Comparison of ENCODE assay signal across 9 mouse cellular contexts in the genomic region with DNA sequence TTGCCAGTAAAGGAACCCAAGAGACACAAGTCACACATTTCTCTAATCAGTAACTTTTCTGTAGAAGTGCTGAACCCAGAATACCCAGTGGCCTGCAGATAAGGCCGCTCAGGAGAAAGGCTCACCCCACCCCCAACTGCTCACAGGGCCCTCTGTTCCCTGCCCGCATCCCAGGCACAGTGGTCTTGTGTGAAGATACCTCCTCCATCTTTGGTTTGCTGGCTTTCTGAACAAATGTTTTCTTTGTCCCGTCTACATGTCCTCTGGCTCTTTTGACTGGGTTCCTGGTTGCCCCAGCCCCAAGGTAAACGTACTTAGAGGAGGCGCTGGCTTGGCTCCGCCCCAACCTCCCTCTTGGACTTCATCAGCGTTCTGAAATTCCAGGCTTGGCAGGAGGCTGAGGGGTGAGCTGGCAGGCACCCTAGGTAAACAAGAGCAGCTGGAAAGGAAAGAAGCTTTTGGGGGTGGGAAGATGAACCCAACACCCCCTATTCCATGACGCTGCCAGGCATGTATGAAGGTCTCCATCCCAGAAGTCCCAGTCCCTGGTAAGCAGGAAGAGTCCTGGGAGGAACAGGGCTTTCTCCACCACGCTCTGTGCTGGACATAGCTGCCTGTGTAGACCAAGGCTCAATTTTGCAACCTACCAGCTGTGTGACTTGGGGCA. TPM values are rescaled to one million over a fixed set of nuclear protein-coding genes. Genes with fewer than 3 reads are reported as not detected.
DNase-seq lines count a peak whose midpoint lies in the region; ATAC-seq and TF ChIP-seq lines count a peak whose summit lies in the region.
"Had no signal": no experiment of that assay in that cellular context is flagged by ENCODE, and none has a peak within 500 bp of the region (broad histone marks: within the 10 kb centered on the region; RNA-seq: fewer than 3 reads in every experiment).

No protein-coding gene starts in this region.

- peak overlapping the region; percentile 36 for H3K4me2 ChIP-seq in heart, embryonic 15.5 days
- H3K4me2 ChIP-seq in limb, embryonic 15.5 days: 0 out of 2 replicates have a peak overlapping the region, but pooled peaks have one; percentile 12
- H3K4me2 ChIP-seq: neural tube, embryonic 12.5 days had no signal

- peak overlapping the region; percentile 27 for H3K9ac ChIP-seq in heart, embryonic 15.5 days
- H3K9ac ChIP-seq in limb, embryonic 15.5 days: no peak overlapping the region
- H3K9ac ChIP-seq: neural tube, embryonic 12.5 days had no signal

- CTCF ChIA-PET in Patski (lab: Charles Lee): interaction anchor here (1.3 to 1.4 kb wide), 2 partner anchors 22 to 26 kb away, joined by 3 to 6 read pairs; no protein-coding TSS in a partner anchor

- 11% methylated on average over 9 of the region's 9 CpGs for WGBS in heart, embryonic 15.5 days
- 34% methylated on average over 9 of the region's 9 CpGs for WGBS in limb, embryonic 15.5 days

- H3K27ac ChIP-seq in heart, embryonic 15.5 days: peak overlapping the region; percentile 71
- peak overlapping the region; percentile 75 for H3K27ac ChIP-seq in limb, embryonic 15.5 days
- H3K27ac ChIP-seq in layer of hippocampus, adult 2 months: no peak overlapping the region
- H3K27ac ChIP-seq: neural tube, embryonic 12.5 days had no signal

- no peak overlapping the region; the same call in 1 of the 2 replicates for H3K4me3 ChIP-seq in heart, embryonic 15.5 days
- H3K4me3 ChIP-seq in limb, embryonic 15.5 days: no peak overlapping the region
- no peak overlapping the region for H3K4me3 ChIP-seq in layer of hippocampus, adult 2 months
- H3K4me3 ChIP-seq: neural tube, embryonic 12.5 days had no signal

- no peaks in the 10 kb centered on the region for H3K27me3 ChIP-seq in Patski
- H3K27me3 ChIP-seq in heart, embryonic 15.5 days: no peaks in the 10 kb centered on the region
- H3K27me3 ChIP-seq in limb, embryonic 15.5 days: no peaks in the 10 kb centered on the region
- H3K27me3 ChIP-seq: neural tube, embryonic 12.5 days had no signal

- peak; percentile 85 for ATAC-seq in Patski
- peak; percentile 62 for ATAC-seq in heart, embryonic 15.5 days (replicated peaks; ENCODE audit: insufficient number of reproducible peaks, insufficient read depth, low FRiP score, low read depth)
- peak; percentile 54 for ATAC-seq in limb, embryonic 15.5 days (ENCODE audit: insufficient number of reproducible peaks, low FRiP score, low TSS enrichment, low read depth)

- in situ Hi-C loops in Patski (cut with MboI; ENCODE audit: low pct_unique_long_range_greater_than_20kb): loop anchor here (5.0 kb wide), 1 partner anchor 79 kb away; no protein-coding TSS in a partner anchor

- no peak for TF ChIP-seq CTCF in Patski (IDR thresholded peaks at IDR 0.05)
- no peak for TF ChIP-seq CTCF in layer of hippocampus, adult 2 months (conservative IDR thresholded peaks at IDR 0.05)

- peaks cover 22% of the 10 kb centered on the region for H3K36me3 ChIP-seq in heart, embryonic 15.5 days
- H3K36me3 ChIP-seq in limb, embryonic 15.5 days: no peaks in the 10 kb centered on the region
- H3K36me3 ChIP-seq: neural tube, embryonic 12.5 days had no signal

- POLR2A ChIA-PET in Patski (lab: Charles Lee): interaction anchor here (2.1 kb wide), 1 partner anchor 29 kb away, joined by 5 read pairs; no protein-coding TSS in a partner anchor

- peaks cover 51% of the 10 kb centered on the region for H3K4me1 ChIP-seq in heart, embryonic 15.5 days (replicated peaks)
- peaks cover 44% of the 10 kb centered on the region for H3K4me1 ChIP-seq in limb, embryonic 15.5 days
- H3K4me1 ChIP-seq: neural tube, embryonic 12.5 days had no signal

- no peaks in the 10 kb centered on the region for H3K9me3 ChIP-seq in heart, embryonic 15.5 days (replicated peaks)
- H3K9me3 ChIP-seq in limb, embryonic 15.5 days: no peaks in the 10 kb centered on the region
- H3K9me3 ChIP-seq: neural tube, embryonic 12.5 days had no signal

- DNase-seq in Patski (ENCODE audit: low read depth, low spot score): peak; percentile 90
- DNase-seq in c-Kit-positive CD71-positive TER-119-positive erythroid progenitor cells, embryonic 14.5 days (ENCODE audit: low spot score): peak; percentile 66
- peak; percentile 67 for DNase-seq in skeletal muscle tissue, adult 2 months (ENCODE audit: low read depth, low spot score)
- DNase-seq in cerebellum, adult 8-10 months: no peak
- DNase-seq in thymus, adult 18-20 months: no peak
- no peak for DNase-seq in layer of hippocampus, adult 2 months (ENCODE audit: low spot score in 2 of 2)

RNA-seq across cellular contexts. Expression of gene Tgm2, which starts 32.5 kb away (rescaled TPM):
- polyA plus RNA-seq in Patski (2021): 113 TPM
- polyA plus RNA-seq in heart, embryonic 15.5 days (2015; fragmentation: Nextera tagmentation; extraction: Ambion mirVana): 208 and 228 TPM in 2 replicates
- 13.3 and 18.1 TPM in 2 replicates for polyA plus RNA-seq in limb, embryonic 15.5 days (2015; fragmentation: Nextera tagmentation; extraction: Ambion mirVana)
- 10 to 100 TPM in 1 of 2 experiments, 1 to 10 TPM in 1; 9.8 to 14.0 TPM for total RNA-seq in layer of hippocampus, adult 2 months (2021)

Comparison
In these comparisons a context has a peak if more than half of its experiments do, and no peak if none do; other contexts are left out.
1. DNase-seq: peak in Patski (single experiment), c-Kit-positive CD71-positive TER-119-positive erythroid progenitor cells, embryonic 14.5 days (single experiment) and skeletal muscle tissue, adult 2 months (single experiment); none in cerebellum, adult 8-10 months (single experiment), thymus, adult 18-20 months (0 of 2) and layer of hippocampus, adult 2 months (0 of 2).
2. Peak in every context shown above with its lines, with median percentiles within 50 percentile points of each other: ATAC-seq.